Mouse (Mus musculus) intestine, postnatal 0 days (tissue): Measurements from ENCODE around the gene Mccc2. TPM values are rescaled to one million over a fixed set of nuclear protein-coding genes. Genes with fewer than 3 reads are reported as not detected.

Experiments used
- ATAC-seq: fragments of 200-750 bp; cut with Nextera tagmentation; 2 replicates; pipeline ENCODE4 v1.8.0; 2017; ENCODE audit warnings: mild to moderate bottlenecking, moderate TSS enrichment, moderate library complexity
- H3K27ac ChIP-seq: fragments of 300-500 bp; sonication (generic); 2 replicates; pipeline ENCODE4 v1.5.1; 2014; ENCODE audit warnings: mild to moderate bottlenecking, low read depth, low read length, moderate library complexity
- H3K27me3 ChIP-seq: fragments of 300-500 bp; sonication (generic); replicated peaks from 2 replicates; pipeline ENCODE4 v1.6.1; 2014; ENCODE audit warnings: low read length, mixed read lengths; ENCODE audit not compliant: control insufficient read depth, insufficient read depth
- H3K36me3 ChIP-seq: fragments of 300-500 bp; sonication (generic); 2 replicates; pipeline ENCODE4 v1.6.1; 2014; ENCODE audit warnings: mild to moderate bottlenecking, moderate library complexity; ENCODE audit not compliant: control insufficient read depth, insufficient read depth
- H3K4me1 ChIP-seq: fragments of 300-500 bp; sonication (generic); replicated peaks from 2 replicates; pipeline ENCODE4 v1.6.1; 2014; ENCODE audit warnings: antibody characterized with exemption, low read length, mixed read lengths; ENCODE audit not compliant: control insufficient read depth, insufficient read depth
- H3K4me2 ChIP-seq: fragments of 300-500 bp; sonication (generic); replicated peaks from 2 replicates; pipeline ENCODE4 v1.6.1; 2014; ENCODE audit warnings: low read depth, mild to moderate bottlenecking, moderate library complexity
- H3K4me3 ChIP-seq: fragments of 300-500 bp; sonication (generic); 2 replicates; pipeline ENCODE4 v1.5.1; 2014; ENCODE audit warnings: low read depth, low read length
- H3K9ac ChIP-seq: fragments of 300-500 bp; sonication (generic); 2 replicates; pipeline ENCODE4 v1.6.1; 2014; ENCODE audit warnings: mild to moderate bottlenecking, low read depth, low read length
- H3K9me3 ChIP-seq: fragments of 300-500 bp; sonication (generic); 2 replicates; pipeline ENCODE4 v1.6.1; 2016; ENCODE audit warnings: mixed run types; ENCODE audit not compliant: control insufficient read depth
- CTCF ChIP-seq: sonication (generic); IDR thresholded peaks from 2 replicates; pipeline ENCODE4 v1.5.1; 2016; ENCODE audit warnings: low read depth, mild to moderate bottlenecking, control low read depth, antibody characterized with exemption, moderate library complexity
- WGBS: fragments of 180-500 bp; shearing (Covaris S2); extraction: QIAGEN DNeasy Blood & Tissue Kit; methylation state at CpG from one replicate; pipeline ENCODE4 v1.1.7; 2014; 5-methylcytosine and 5-hydroxymethylcytosine counted together
- polyA plus RNA-seq: library from polyadenylated mRNA; unstranded; fragments of >200 nt; fragmentation: Nextera tagmentation; extraction: Ambion mirVana; gene quantifications from 2 replicates; pipeline ENCODE4 v1.2.1, GENCODE M21; 2015

Mccc2 gene
- polyA plus RNA-seq, 1 experiment from 2014 or later = 13.2 TPM

DNA sequence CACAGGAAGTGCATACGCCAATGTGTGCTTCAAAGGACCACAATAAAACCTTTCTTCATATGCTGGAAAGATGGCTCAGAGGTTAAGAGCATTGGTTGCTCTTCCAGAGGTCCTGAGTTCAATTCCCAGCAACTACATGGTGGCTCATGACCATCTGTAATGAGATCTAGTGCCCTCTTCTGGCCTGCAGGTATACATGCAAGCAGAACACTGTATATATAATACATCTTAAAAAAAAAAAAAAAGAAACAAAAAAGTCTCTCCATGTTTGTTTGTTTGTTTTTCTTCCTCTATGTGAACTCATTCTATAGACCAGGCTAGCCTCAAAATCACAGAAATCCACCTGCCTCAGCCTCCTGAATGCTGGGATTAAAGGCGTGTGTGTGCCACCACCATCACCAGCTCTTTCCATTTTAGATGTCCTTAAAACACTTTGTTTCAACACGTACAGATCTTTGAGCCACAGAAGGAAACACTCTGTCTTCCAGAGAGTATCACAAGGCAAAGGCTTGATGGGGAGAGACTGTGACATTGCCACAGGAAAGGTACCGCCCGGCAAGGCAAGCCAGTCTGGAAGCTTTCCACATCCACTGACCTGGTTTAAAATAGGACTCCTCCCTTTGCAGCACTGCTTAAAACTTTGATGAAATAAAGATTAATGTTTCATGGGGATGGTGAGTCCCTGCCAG is 60.4 kb downstream of the Mccc2 start:
- Histone ChIP-seq H3K9ac (no peak overlapping the region), H3K27ac (no peak overlapping the region), H3K4me3 (no peak overlapping the region), H3K9me3 (0 out of 2 replicates have a peak, but pooled peaks cover 3% of the 10 kb centered on the region), H3K27me3 (no peaks in the 10 kb centered on the region), H3K4me1 (no peaks in the 10 kb centered on the region), H3K36me3 (peaks cover 22% of the 10 kb centered on the region), H3K4me2 (no peak overlapping the region)
- ATAC-seq = no peak
- TF ChIP-seq CTCF = peak; percentile 39
- 96% methylated on average over 5 of the region's 5 CpGs for WGBS

DNA sequence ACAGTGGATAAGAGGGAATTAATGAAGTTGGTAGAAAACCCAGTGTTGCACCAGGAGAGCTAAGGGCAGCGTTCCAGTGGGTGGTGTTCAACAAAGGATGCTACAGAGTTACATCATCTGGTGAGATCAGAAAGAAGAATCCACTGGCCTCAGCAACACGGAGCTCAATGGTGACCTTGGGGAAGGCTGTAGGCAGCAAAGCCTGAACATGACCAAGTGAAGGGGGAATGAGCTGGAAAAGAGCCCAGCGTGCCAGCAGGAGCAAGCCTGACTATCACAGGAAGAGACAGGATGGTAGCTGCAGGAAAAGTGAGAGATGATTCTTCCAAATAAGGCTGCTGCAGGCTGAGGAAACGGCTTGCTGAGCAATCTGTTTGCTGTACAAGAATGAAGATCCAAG is 68.0 kb downstream of the Mccc2 start:
- Histone ChIP-seq H3K36me3 (peaks cover 14% of the 10 kb centered on the region; the same call in 1 of the 2 replicates), H3K9ac (no peak overlapping the region), H3K27ac (no peak overlapping the region), H3K27me3 (no peaks in the 10 kb centered on the region), H3K4me3 (no peak overlapping the region), H3K9me3 (0 out of 2 replicates have a peak, but pooled peaks cover 3% of the 10 kb centered on the region), H3K4me2 (no peak overlapping the region), H3K4me1 (no peaks in the 10 kb centered on the region)
- WGBS = 86% methylated on average over 4 of the region's 4 CpGs
- ATAC-seq = no peak
- no peak for TF ChIP-seq CTCF

DNA sequence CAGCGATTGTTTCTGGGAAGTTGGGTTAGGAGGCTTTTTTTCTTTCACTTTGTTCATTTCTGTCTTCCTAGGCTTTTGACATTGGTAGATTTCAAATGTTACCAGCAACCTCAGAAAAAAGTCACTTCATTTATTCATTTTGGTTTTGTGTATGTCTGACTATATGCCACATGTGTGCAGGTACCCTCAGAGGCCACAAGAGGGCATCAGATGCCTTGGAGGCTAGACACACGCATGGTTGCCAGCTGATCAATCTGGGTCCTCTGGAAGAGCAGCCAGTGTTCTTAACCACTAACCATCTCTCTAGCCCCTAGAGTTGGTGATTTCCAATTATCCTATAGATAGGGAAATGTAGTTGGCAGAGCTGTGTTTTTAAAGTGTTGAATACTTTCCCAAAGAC is 71.9 kb downstream of the Mccc2 start:
- peaks cover 6% of the 10 kb centered on the region; the same call in 1 of the 2 replicates for H3K36me3 ChIP-seq
- H3K9me3 ChIP-seq = 0 out of 2 replicates have a peak, but pooled peaks cover 3% of the 10 kb centered on the region
- ATAC-seq = no peak
- no peak overlapping the region for H3K9ac ChIP-seq
- no peaks in the 10 kb centered on the region for H3K27me3 ChIP-seq
- no peak overlapping the region for H3K4me3 ChIP-seq
- peak; percentile 28; the same call in 1 of the 2 replicates for TF ChIP-seq CTCF
- no peak overlapping the region for H3K27ac ChIP-seq
- 87% methylated on average over 2 of the region's 2 CpGs for WGBS
- H3K4me1 ChIP-seq = no peaks in the 10 kb centered on the region
- H3K4me2 ChIP-seq = no peak overlapping the region

DNA sequence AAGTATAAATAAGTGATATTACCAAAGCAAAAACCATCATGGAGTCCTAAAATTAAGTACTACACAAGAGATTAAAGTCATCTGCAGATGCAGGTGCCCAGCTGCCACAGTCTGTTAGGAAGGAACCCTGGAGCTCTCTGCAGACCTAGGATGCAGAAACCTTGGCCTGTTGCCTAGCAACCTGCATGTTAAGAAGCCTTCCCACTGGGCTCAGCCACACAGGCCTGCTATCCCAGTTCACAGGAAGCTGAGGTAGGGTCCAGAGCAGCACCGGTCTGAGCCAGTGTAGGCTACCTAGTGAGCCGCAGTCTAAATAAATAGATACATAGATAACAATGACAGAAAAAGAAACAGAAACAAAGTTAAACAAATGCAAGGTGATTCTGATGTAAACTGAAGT is 74.8 kb downstream of the Mccc2 start:
- Histone ChIP-seq H3K9me3 (0 out of 2 replicates have a peak, but pooled peaks cover 3% of the 10 kb centered on the region), H3K4me2 (no peak overlapping the region), H3K36me3 (0 out of 2 replicates have a peak, but pooled peaks cover 6% of the 10 kb centered on the region), H3K27ac (no peak overlapping the region), H3K27me3 (no peaks in the 10 kb centered on the region), H3K9ac (no peak overlapping the region), H3K4me1 (no peaks in the 10 kb centered on the region), H3K4me3 (no peak overlapping the region)
- ATAC-seq = no peak
- no peak for TF ChIP-seq CTCF
- WGBS = 21% methylated on average over 2 of the region's 2 CpGs

DNA sequence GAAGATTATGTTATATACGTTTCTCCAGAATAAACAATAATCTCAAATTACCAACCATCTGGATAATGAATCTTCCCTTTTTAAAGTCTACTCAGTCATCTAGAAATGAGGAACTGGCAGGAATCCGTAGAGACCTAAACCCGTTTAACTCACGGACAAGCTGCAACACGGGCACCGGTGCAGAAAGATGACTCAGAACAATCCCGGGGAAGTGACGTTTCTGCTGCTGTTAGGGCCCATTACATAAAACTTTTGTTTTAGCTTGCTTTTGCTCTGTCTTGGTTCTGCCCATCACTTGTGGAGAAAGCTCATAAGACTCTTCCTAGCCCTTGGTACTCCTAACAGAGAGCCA is 76.1 kb downstream of the Mccc2 start:
- no peaks in the 10 kb centered on the region for H3K4me1 ChIP-seq
- WGBS = 77% methylated on average over 8 of the region's 8 CpGs
- H3K27me3 ChIP-seq = no peaks in the 10 kb centered on the region
- 0 out of 2 replicates have a peak, but pooled peaks cover 6% of the 10 kb centered on the region for H3K36me3 ChIP-seq
- no peak for ATAC-seq
- no peak overlapping the region for H3K27ac ChIP-seq
- no peak overlapping the region for H3K4me2 ChIP-seq
- no peak overlapping the region for H3K4me3 ChIP-seq
- TF ChIP-seq CTCF = no peak
- 0 out of 2 replicates have a peak, but pooled peaks cover 3% of the 10 kb centered on the region for H3K9me3 ChIP-seq
- H3K9ac ChIP-seq = no peak overlapping the region

DNA sequence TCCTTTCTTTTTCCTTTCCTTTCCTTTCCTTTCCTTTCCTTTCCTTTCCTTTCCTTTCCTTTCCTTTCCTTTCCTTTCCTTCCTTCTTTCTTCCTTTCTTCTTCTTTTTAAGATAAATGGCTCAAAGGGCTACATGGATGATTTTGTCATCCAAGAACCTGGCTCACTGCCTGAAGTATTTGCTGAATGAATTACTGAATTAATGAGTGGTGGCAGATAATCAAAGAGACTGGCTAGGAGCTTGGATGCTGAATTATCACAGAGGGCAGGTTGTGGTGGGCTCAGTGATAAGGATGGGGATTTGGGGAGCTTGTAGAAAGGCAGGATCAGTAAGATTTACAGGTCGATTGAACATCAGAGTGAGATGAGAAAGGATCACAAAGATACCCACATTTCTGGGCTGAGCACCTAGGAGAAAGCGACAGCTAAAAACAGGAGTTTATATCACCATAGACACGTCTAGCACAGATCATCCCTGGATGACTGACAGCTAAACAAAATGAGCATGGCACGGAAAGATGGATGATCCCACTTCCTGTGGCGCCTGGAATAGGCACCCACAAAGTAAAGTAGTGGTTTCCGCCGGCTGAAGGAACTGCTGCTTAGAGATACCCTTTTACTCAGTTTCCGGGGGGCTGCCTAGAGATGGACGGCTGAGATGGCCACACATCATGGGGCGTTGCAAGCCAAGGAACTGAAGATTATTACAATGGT is 76.7 kb downstream of the Mccc2 start:
- H3K9ac ChIP-seq = no peak overlapping the region
- no peaks in the 10 kb centered on the region for H3K4me1 ChIP-seq
- ATAC-seq = no peak
- H3K4me3 ChIP-seq = no peak overlapping the region
- H3K4me2 ChIP-seq = no peak overlapping the region
- TF ChIP-seq CTCF = no peak
- no peaks in the 10 kb centered on the region for H3K27me3 ChIP-seq
- 0 out of 2 replicates have a peak, but pooled peaks cover 3% of the 10 kb centered on the region for H3K36me3 ChIP-seq
- no peak overlapping the region for H3K27ac ChIP-seq
- 0 out of 2 replicates have a peak, but pooled peaks cover 3% of the 10 kb centered on the region for H3K9me3 ChIP-seq
- 76% methylated on average over 10 of the region's 10 CpGs for WGBS
